Mouse (Mus musculus) erythroblast, embryonic 14.5 days (primary cell): ENCODE measurements at regions not wholly inside any gene's neighbourhood (a gene's known extent, or its start where the extent isn't known, plus 50 kb on each side); places are given as distances from the start of the nearest gene placed in this dataset.

Experiments
- GATA1 ChIP-seq: IDR thresholded peaks from 2 replicates; pipeline ENCODE4 v1.6.1; 2012; ENCODE audit warnings: low read length, inconsistent platforms, mixed read lengths
- TAL1 ChIP-seq: IDR thresholded peaks from 3 replicates; pipeline ENCODE4 v1.6.1; 2012; ENCODE audit warnings: low read length, inconsistent platforms, mixed read lengths

DNA sequence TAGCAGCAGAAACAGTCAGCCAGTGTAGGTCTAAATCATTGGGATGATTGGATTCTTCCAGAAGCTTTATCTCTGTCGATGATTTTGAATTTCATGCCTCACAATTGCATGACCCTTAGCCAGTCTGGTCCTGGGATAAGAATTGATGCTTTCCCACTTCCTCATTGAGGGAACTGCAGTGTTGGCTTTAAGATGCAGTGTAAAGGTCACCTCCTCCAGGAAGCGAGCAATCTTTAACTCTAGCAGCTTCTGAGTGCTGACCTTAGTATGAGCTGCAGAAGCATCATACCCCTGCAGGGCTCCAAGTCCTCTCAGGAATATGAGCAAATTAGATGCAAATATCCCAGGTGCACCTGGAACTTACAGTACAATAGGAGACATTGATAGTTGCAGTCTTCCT is 1132.2 kb upstream of the A1bg start:
- TF ChIP-seq TAL1 (no peak), GATA1 (no peak)
